Mouse (Mus musculus) cerebellum, postnatal 14 days (tissue): ENCODE measurements at regions not wholly inside any gene's neighbourhood (a gene's known extent, or its start where the extent isn't known, plus 50 kb on each side); places are given as distances from the start of the nearest gene placed in this dataset.

Experiments
- DNase-seq, 2 experiments: peaks; one replicate each; pipeline ENCODE4 v3.0.0; 2021; ENCODE audit warnings: mixed read lengths in 2 of 2

DNA sequence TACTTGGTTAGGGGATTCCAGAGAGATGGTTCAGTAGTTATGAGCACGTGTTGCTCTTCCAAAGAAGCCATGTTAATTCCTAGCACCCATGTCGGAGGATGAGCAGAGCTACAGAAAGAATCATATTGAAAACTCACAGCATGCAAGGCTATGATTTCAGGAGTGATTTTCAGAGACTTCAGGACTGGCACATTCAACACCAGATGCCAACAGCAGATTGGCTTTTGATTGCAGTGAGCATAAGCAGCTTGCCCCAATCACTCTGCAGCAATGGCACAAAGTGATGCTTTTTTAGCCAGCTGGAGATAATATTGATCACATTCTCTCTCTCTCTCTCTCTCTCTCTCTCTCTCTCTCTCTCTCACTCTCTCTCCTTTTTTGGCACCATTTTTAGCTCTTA lies 166.6 kb upstream of the Chrm3 start:
- DNase-seq = peak in 1 of 2 experiments; percentile 6

- DNase-seq = no peak
These were observed 166.0 kb upstream of the Chrm3 start for GRCm38 (mm10) chr13:10526470-10527207.

DNA sequence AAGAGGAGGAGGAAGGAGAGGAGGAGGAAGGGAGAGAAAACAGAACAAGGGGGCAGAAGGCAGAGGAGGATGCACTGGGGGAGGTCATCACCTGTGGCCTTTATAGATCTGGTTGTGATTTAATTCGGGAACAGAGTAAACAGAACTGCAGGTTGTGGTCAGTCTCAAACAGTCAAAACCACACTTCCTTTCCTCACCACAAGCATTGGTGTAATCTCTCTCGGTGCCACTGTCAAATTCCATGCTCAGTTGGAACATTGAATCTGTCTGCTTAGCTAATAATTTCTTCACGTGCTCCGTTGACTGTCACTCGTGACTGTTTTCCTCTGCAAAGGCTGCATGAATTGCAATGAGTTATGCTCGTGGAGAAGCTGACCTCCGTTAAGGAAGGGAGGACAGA lies 143.6 kb upstream of the Chrm3 start:
- DNase-seq = no peak

DNA sequence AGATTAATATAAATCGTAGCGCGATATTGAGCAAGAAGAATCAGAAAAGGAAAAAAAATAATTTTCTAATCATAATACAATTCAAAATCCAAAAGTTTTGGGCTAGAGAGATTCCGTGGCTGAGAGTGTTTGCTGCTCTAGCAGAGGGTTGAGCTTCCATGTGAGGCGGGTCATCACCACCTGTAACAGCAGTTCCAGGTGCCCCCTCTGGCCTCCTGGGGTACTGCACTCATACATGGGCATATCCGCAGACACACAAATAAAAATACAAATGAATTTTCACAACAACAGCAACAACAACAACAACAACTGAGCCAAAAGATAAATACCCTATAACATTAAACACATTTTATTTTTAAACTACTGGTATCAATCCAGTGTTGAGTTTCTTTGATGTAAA lies 94.7 kb upstream of the Chrm3 start:
- DNase-seq = peak in 1 of 2 experiments; percentile 27

DNA sequence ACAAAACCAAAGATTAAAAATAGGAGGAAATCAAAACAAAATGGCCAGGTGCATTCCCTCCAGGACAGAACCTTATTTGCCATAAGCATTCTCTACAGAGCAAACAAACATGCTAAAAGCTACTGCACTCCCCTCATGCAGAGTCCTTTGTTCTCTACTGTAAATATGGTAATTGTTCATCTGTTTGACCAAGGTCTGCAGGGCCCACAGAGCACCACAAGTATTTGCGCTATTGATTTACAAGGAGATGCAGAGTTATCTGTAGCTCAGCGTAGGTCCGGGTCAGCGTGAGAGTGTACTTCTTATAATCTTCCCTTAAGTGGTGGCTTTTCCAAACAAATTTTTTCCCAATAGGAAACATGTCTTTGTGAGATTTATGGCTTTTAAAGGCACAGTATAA lies 94.0 kb upstream of the Chrm3 start:
- no peak for DNase-seq

- DNase-seq = peak in 1 of 2 experiments; percentile 22
These were observed 90.4 kb upstream of the Chrm3 start for GRCm38 (mm10) chr13:10451057-10451456.

DNA sequence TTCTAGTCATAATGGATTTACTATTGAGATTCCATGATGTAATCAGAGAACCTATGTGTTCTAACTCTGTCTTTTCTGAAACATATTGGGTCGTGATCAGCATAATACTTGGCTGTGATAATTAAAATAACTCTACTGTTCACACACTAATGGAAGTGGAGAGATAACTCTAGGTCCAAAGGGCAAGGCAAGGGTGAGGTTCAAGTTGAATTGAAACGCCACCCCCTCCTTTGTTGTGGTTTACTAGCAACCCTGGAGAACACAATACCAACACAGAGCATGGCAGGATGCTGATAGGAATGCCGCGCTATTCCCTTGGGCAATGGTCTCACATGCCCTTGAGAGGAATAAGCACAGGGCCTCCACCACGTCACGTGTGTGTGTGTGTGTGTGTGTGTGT lies 88.9 kb upstream of the Chrm3 start:
- no peak for DNase-seq

DNA sequence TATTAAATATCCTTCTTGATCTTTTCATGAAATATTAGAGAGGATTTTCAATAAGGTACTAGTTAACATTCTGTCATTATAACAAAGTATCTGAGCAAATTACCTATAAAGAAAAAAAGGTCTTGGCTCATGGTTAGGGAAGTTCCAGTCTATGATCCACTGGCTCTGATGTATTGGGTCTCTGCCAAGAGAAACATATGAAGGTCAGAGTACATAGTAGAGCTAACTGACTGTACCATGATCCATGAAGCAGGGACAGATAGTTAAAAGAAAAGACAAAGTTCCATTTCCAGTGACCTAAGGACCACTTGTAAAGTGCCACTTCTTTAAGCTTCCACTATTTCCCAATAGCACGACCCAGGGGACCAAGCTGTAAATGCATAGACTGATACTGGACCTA lies 87.2 kb upstream of the Chrm3 start:
- no peak for DNase-seq

- DNase-seq = no peak
These were observed 85.0 kb upstream of the Chrm3 start for GRCm38 (mm10) chr13:10445679-10446078.
